Mouse (Mus musculus): ENCODE data around the gene Gm42674.
A peak's percentile ranks its signal among the peaks of the same experiment; 100 is the strongest.

The Gm42674 gene

GRCm38 (mm10) chr3:90623435-90624071, 21.8 kb downstream of the Gm42674 start:
- peak; percentile 62 for DNase-seq (ENCODE audit: low read depth, low spot score)

- no peak for DNase-seq (ENCODE audit: low read depth, low spot score)
These were observed 23.8 kb downstream of the Gm42674 start for GRCm38 (mm10) chr3:90625496-90625895.

- DNase-seq (ENCODE audit: low read depth, low spot score): no peak
These were observed 24.7 kb downstream of the Gm42674 start for GRCm38 (mm10) chr3:90626266-90627021.

- DNase-seq (ENCODE audit: low read depth, low spot score): no peak
These were observed 25.7 kb downstream of the Gm42674 start for GRCm38 (mm10) chr3:90627366-90627765.

- DNase-seq (ENCODE audit: low read depth, low spot score): no peak
These were observed 26.1 kb downstream of the Gm42674 start for GRCm38 (mm10) chr3:90627807-90628206.

- no peak for DNase-seq (ENCODE audit: low read depth, low spot score)
These were observed 27.6 kb downstream of the Gm42674 start for GRCm38 (mm10) chr3:90629298-90629697.

GRCm38 (mm10) chr3:90631984-90632383, 30.3 kb downstream of the Gm42674 start:
- no peak for DNase-seq (ENCODE audit: low read depth, low spot score)

- DNase-seq (ENCODE audit: low read depth, low spot score): no peak
These were observed 37.0 kb downstream of the Gm42674 start for GRCm38 (mm10) chr3:90638511-90639275.

- peak; percentile 51 for DNase-seq (ENCODE audit: low read depth, low spot score)
These were observed 37.9 kb downstream of the Gm42674 start for GRCm38 (mm10) chr3:90639511-90640154.

- DNase-seq (ENCODE audit: low read depth, low spot score): no peak
These were observed 39.3 kb downstream of the Gm42674 start for GRCm38 (mm10) chr3:90640981-90641380.

- peak; percentile 47 for DNase-seq (ENCODE audit: low read depth, low spot score)
These were observed 42.5 kb downstream of the Gm42674 start for GRCm38 (mm10) chr3:90644220-90644619.

- no peak for DNase-seq (ENCODE audit: low read depth, low spot score)
These were observed 45.6 kb downstream of the Gm42674 start for GRCm38 (mm10) chr3:90647291-90647690.

- DNase-seq (ENCODE audit: low read depth, low spot score): no peak
These were observed 47.3 kb downstream of the Gm42674 start for GRCm38 (mm10) chr3:90648981-90649380.

GRCm38 (mm10) chr3:90649832-90650231, 48.1 kb downstream of the Gm42674 start:
- DNase-seq (ENCODE audit: low read depth, low spot score): no peak

GRCm38 (mm10) chr3:90652878-90653508, 51.3 kb downstream of the Gm42674 start:
- DNase-seq (ENCODE audit: low read depth, low spot score): peak; percentile 51

GRCm38 (mm10) chr3:90653717-90654116, 52.0 kb downstream of the Gm42674 start, which contains the start of gene S100a7a:
Gene S100a7a, plus strand, starts transcription at chr3:90654017.
- no peak for DNase-seq (ENCODE audit: low read depth, low spot score)
